Mouse (Mus musculus) hindbrain, embryonic 11.5 days (tissue): ENCODE measurements around the gene Zfp991. TPM values are rescaled to one million over a fixed set of nuclear protein-coding genes. Genes with fewer than 3 reads are reported as not detected.
"Not testable (repeated sequence)": the region's sequence is repeated elsewhere in the genome, so short reads cannot be mapped to it uniquely, and the experiment has no call there.

Source experiments
- ATAC-seq: fragments of 200-750 bp; cut with Nextera tagmentation; 2 replicates; pipeline ENCODE4 v1.8.0; 2017; ENCODE audit warnings: mild to moderate bottlenecking, moderate TSS enrichment, moderate library complexity; ENCODE audit not compliant: low FRiP score
- DNase-seq: peaks from one replicate; pipeline ENCODE4 v3.0.0-alpha.2; 2015; ENCODE audit warnings: low spot score
- H3K27ac ChIP-seq: fragments of 300-500 bp; sonication (generic); 2 replicates; pipeline ENCODE4 v1.5.1; 2014; ENCODE audit warnings: mild to moderate bottlenecking, low read depth, low read length
- H3K27me3 ChIP-seq: fragments of 300-500 bp; sonication (generic); 2 replicates; pipeline ENCODE4 v1.6.1; 2014; ENCODE audit warnings: mild to moderate bottlenecking, low read length, moderate library complexity, mixed read lengths; ENCODE audit not compliant: control insufficient read depth, insufficient read depth
- H3K36me3 ChIP-seq: fragments of 300-500 bp; sonication (generic); 2 replicates; pipeline ENCODE4 v1.6.1; 2014; ENCODE audit warnings: mild to moderate bottlenecking, low read length, moderate library complexity, mixed read lengths; ENCODE audit not compliant: control insufficient read depth, insufficient read depth
- H3K4me1 ChIP-seq: fragments of 300-500 bp; sonication (generic); replicated peaks from 2 replicates; pipeline ENCODE4 v1.6.1; 2014; ENCODE audit warnings: low read length, mixed read lengths; ENCODE audit not compliant: control insufficient read depth, insufficient read depth
- H3K4me2 ChIP-seq: fragments of 300-500 bp; sonication (generic); replicated peaks from 2 replicates; pipeline ENCODE4 v1.6.1; 2014; ENCODE audit warnings: mild to moderate bottlenecking, low read depth, low read length
- H3K4me3 ChIP-seq: fragments of 300-500 bp; sonication (generic); 2 replicates; pipeline ENCODE4 v1.5.1; 2014; ENCODE audit warnings: low read depth, low read length
- H3K9ac ChIP-seq: fragments of 300-500 bp; sonication (generic); 2 replicates; pipeline ENCODE4 v1.6.1; 2014; ENCODE audit warnings: low read depth, low read length
- H3K9me3 ChIP-seq: fragments of 300-500 bp; sonication (generic); 2 replicates; pipeline ENCODE4 v1.6.1; 2016; ENCODE audit warnings: low read length; ENCODE audit not compliant: control insufficient read depth
- WGBS: fragments of 180-500 bp; shearing (Covaris S2); extraction: QIAGEN DNeasy Blood & Tissue Kit; methylation state at CpG from one replicate; pipeline ENCODE4 v1.1.7; 2014; 5-methylcytosine and 5-hydroxymethylcytosine counted together
- polyA plus RNA-seq: library from polyadenylated mRNA; unstranded; fragments of >200 nt; fragmentation: Nextera tagmentation; extraction: Ambion mirVana; gene quantifications from 2 replicates; pipeline ENCODE4 v1.2.1, GENCODE M21; 2014

Gene Zfp991
- polyA plus RNA-seq, 1 experiment from 2014 or later, result 7.8 TPM

DNA sequence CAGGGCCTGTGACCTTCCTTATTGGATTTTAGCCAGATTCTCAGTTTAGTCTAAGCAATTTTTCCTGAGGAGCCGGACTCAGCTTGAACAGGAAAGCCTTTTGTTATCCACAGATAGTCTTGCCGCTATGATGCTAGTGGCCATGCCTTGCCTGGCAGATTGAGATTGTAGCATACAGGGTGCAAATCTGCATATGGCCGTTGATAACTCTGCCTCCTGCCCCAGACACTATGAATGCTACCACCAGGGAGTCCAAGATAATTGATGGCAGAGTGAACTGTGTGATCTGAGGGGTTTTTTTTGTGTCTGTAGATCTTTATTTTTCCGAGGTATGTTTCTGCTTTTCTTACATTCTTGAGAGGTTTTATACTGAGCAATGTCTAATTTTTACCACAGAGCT, 39.7 kb downstream of the Zfp991 start:
- H3K9me3 ChIP-seq, H3K27me3 ChIP-seq, H3K27ac ChIP-seq, H3K4me1 ChIP-seq, H3K36me3 ChIP-seq, H3K4me2 ChIP-seq, H3K9ac ChIP-seq, DNase-seq, H3K4me3 ChIP-seq: not testable (repeated sequence)
- no CpG with 5 or more reads among the region's 4 CpGs for whole genome bisulfite sequencing
- 0 out of 2 replicates have a peak, but pooled peaks have one; percentile 34 for ATAC-seq

DNA sequence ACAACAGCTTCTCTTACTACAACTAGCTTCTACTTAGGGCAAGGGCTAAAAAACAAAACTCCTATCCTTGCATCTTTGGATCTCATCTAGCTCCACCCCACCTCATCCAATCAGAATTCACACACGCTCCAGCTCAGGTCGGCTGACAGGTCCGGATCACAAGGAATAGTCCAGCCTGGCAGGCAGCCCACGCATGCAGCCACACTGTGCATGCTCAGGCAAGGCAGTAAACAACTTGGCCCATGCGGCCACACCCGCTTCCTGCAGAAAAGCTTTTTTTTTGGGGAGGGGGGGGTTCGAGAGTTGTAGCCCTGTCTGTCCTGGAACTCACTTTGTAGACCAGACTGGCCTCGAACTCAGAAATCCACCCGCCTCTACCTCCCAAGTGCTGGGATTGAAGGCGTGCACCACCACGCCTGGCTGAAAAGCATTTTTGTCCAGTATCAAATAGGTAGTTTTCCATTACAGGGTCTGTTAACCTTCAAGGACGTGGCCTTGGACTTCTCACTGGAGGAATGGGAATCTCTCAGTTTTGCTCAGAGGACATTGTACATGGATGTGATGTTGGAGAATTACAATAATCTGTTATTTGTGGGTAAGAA, 44.5 kb downstream of the Zfp991 start:
- not testable (repeated sequence) for H3K9me3 ChIP-seq, H3K27ac ChIP-seq, H3K9ac ChIP-seq, H3K4me3 ChIP-seq, DNase-seq, H3K4me2 ChIP-seq, H3K36me3 ChIP-seq, H3K27me3 ChIP-seq, H3K4me1 ChIP-seq
- ATAC-seq, result peak; percentile 62
- 87% methylated on average over 7 of the region's 12 CpGs for WGBS

DNA sequence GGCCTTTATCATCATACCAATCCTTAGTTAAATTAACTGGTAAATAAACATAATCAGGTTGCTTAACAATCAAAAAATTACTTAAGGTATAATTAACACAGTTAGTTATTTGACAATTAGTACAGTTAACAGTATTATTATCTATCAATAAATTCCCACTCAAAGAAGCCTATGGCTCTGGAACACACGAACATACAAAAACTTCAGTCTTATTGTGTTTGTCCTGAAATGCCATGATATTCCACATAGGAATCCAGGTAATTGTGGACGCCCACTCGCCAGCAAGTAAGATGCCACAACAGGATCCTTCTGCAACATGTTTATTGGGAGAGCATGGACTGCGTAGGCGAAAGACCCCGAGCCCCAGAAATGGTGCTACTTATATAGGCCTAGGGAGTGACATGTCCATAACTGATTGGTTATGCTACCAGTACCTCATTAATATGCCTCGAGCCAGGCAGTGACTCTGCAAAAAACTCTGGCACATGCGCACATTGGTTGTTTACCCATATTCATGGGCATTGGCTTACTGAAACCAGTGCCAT, 49.4 kb downstream of the Zfp991 start:
- H3K4me2 ChIP-seq, DNase-seq, H3K4me3 ChIP-seq, H3K36me3 ChIP-seq, H3K4me1 ChIP-seq, H3K9ac ChIP-seq, H3K27ac ChIP-seq, H3K27me3 ChIP-seq, H3K9me3 ChIP-seq: not testable (repeated sequence)
- ATAC-seq, result peak; percentile 58; the same call in 1 of the 2 replicates
- WGBS, result 96% methylated on average over 7 of the region's 8 CpGs

DNA sequence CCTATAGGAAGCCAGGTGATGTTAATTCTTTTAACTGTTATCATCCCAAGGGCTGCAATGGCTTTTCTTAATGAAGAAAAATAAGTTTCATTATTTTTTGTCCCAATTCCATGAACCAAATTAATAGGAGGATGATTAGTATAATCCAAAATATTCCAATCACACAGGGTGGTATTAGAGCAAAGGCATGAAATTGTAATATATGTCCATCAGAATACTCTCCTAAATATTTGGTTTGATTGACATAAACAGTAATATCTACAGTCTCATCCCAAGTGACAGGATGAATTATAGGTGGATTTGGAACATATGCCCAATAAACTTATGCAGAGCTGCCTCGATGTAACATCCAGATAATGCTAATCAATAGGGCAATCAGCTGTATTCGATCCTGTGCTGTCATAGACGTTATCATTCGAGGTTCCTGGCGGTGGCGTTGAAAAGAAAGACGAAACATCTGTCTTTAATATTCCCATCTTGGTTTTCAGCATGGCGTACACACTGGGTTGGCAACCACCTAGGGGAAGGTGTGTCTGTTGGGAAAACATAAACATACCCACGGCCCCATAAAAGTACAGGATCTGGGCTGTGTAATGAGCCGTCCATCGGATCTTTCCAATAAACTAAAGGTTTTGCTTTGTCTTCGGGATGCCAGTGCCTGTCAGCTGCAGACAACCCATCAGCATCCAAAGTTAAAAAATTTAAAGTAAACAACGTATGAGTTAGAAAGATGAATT, 50.3 kb downstream of the Zfp991 start:
- H3K4me3 ChIP-seq, H3K27me3 ChIP-seq, H3K27ac ChIP-seq, H3K4me2 ChIP-seq, DNase-seq, H3K9me3 ChIP-seq, H3K36me3 ChIP-seq, H3K9ac ChIP-seq, H3K4me1 ChIP-seq: not testable (repeated sequence)
- no CpG with 5 or more reads among the region's 13 CpGs for WGBS
- ATAC-seq, result peak; percentile 31

DNA sequence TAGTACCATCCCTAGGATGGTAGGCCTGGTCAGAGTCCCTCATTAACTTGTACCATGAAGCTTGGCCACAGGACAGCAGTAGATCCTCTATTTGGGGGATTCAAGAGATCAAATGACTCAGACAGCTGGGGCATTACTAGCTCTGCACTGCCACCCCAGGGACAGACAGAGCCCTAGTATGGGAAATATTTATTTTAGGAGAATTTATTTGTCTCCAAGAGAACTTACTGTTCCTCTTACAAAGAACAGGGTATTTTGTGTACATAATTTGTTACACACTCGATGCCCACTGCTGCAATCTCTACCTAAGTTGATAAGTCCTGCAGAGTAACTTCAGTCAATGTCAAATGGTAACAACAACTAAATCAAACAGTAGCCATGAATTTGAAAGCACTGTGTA, 55.0 kb downstream of the Zfp991 start:
- not testable (repeated sequence) for H3K36me3 ChIP-seq, H3K4me2 ChIP-seq, H3K27ac ChIP-seq, DNase-seq, H3K27me3 ChIP-seq, H3K9ac ChIP-seq, H3K4me3 ChIP-seq, H3K9me3 ChIP-seq, H3K4me1 ChIP-seq
- peak; percentile 58 for ATAC-seq
- WGBS, result 83% methylated on average over 1 of the region's 1 CpGs

DNA sequence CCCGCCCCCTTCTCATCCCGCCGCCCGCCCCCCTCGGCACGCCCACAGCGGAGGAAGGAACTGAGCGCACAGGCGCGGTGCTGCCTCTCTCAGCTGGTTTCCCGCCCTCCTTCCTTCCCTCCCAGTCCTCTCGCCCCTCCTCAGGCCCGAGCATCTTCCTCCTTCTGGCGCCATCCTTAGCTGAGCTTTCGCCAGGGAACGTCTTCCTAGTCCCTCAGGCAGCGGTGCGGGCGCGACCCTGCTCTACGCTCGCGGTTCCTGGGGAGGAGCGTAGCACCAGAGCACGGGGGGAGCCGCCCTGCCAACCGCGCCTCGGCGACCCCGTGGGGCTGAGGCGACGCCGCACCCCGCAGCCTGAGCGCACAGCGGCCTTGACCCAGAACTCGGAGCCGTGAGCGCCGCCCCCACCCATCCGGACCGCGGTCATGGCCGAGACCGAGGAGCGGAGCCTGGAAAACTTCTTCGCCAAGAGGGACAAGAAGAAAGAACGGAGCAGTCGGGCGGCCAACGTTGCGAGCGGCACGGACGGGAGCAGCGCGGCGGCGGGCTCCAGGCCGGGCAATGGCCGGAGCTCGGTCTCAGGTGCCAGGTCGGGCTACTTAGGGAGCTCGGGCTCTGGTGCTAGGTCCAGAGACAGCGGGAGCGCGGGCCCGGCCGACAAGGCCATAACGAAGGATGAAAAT, 55.6 kb downstream of the Zfp991 start:
- ATAC-seq, result peak; percentile 60
- not testable (repeated sequence) for DNase-seq
- whole genome bisulfite sequencing, result 69% methylated on average over 62 of the region's 71 CpGs

DNA sequence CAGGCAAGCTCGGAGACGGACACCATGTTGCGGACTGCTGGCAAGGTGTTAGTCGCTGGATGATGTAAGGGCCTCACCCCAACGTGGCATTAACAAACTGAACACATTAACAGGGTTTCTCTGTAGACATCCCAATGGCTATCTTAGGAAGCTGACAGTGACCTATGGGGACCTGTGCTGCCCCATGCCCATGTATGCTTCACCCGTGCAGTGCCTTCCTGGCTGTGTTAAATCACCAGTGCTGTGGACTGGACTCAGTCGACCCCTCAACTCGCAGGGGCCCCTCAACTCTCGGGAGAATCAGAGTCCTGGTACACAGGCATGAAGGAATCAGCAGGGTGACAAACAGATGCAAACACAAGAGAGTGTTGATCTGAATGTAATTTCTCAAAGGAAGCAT, 63.3 kb downstream of the Zfp991 start:
- H3K4me3 ChIP-seq, H3K27me3 ChIP-seq, H3K9ac ChIP-seq, H3K27ac ChIP-seq, H3K36me3 ChIP-seq, DNase-seq, H3K9me3 ChIP-seq, H3K4me2 ChIP-seq, H3K4me1 ChIP-seq, ATAC-seq: not testable (repeated sequence)
- 98% methylated on average over 3 of the region's 9 CpGs for WGBS

More for the DNA sequence above, 55.6 kb downstream of the Zfp991 start:
- not testable (repeated sequence) for H3K27me3 ChIP-seq, H3K27ac ChIP-seq, H3K9ac ChIP-seq, H3K36me3 ChIP-seq, H3K4me2 ChIP-seq, H3K4me3 ChIP-seq, H3K4me1 ChIP-seq, H3K9me3 ChIP-seq

DNA sequence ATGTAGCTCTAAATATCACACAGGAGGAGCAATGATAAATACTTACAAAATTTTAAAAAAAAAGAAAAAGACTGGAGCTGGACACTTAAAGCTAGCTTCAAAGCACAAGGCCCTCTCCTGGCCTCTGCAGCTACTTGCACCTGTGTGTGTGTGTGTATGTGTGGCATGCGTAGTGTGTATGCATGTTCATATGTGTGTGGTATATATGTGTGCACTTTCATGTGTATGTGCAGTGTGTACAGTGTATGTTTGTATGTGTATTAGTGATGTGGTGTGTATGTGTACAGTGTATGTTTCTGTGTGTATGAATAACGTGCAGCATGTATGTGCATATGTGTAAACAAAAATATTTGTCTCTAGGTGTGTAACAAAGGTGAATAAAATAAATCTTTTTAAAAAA, 65.4 kb downstream of the Zfp991 start:
- 85% methylated on average over 2 of the region's 2 CpGs for WGBS
- not testable (repeated sequence) for DNase-seq, H3K36me3 ChIP-seq, H3K9ac ChIP-seq, H3K27ac ChIP-seq, H3K4me1 ChIP-seq, H3K9me3 ChIP-seq, H3K27me3 ChIP-seq, H3K4me2 ChIP-seq, H3K4me3 ChIP-seq
- peak; percentile 43; the same call in 1 of the 2 replicates for ATAC-seq
